Mouse (Mus musculus) brain, embryonic 14.5 days (tissue): ENCODE results near the gene Hoxd9. TPM values are rescaled to one million over a fixed set of nuclear protein-coding genes. Genes with fewer than 3 reads are reported as not detected.
A peak's percentile ranks its signal among the peaks of the same experiment; 100 is the strongest.

ENCODE experiments used
- DNase-seq: peaks from one replicate; pipeline ENCODE4 v3.0.0-alpha.2; 2011; ENCODE audit warnings: low read depth
- CTCF ChIP-seq: fragments of 200-500 bp; IDR thresholded peaks from 2 replicates; pipeline ENCODE4 v1.5.1; 2012; ENCODE audit warnings: inconsistent platforms, mild to moderate bottlenecking, moderate library complexity, borderline replicate concordance; ENCODE audit not compliant: insufficient read depth, insufficient read length; ENCODE audit errors: extremely low read depth
- POLR2A ChIP-seq: fragments of 200-500 bp; IDR thresholded peaks from 2 replicates; pipeline ENCODE4 v1.6.1; 2012; ENCODE audit warnings: mild to moderate bottlenecking, inconsistent platforms, borderline replicate concordance; ENCODE audit not compliant: poor library complexity, insufficient read depth, insufficient read length, severe bottlenecking; ENCODE audit errors: extremely low read depth
- polyA plus RNA-seq: library from polyadenylated mRNA; depleted of rRNA; stranded (reverse); fragments of >200 nt; gene quantifications from 2 replicates; pipeline ENCODE4 v1.2.3, GENCODE M21; 2012

Hoxd9 gene
- polyA plus RNA-seq, 1 experiment: 0.36 TPM

DNA sequence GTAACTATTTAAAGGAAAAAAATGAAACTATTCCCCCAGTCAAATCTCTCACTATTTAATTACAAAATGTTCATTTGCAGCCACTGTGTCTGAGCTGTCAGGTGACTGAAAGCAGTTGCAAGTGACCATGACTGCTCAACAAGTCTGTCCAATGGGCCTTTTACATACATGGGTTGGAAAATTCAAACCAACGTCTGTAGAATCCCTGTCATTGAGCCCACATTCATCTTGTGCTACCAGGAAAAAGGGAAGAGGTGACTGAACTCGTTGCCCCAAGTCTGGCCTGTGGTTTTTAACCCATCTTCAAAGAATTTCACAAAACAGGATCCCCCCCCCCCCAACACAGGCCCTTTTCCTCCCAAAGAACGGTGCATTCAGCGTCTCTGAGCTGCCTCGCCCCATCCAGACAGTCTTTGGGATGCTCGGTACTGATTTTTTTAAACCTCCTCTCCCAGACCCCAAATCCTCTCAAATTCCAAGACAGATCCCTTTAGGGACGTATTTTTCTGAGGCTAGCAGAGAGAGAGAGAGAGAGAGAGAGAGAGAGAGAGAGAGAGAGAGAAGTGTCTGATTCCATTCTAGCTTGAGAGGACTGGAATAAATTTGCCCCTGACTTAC lies 1.6 kb upstream of the Hoxd9 start:
- DNase-seq: no peak

GRCm38 (mm10) chr2:74696442-74697335 lies 838 bp upstream of the Hoxd9 start:
- TF ChIP-seq POLR2A: no peak
- no peak for TF ChIP-seq CTCF
- DNase-seq: no peak

More for the DNA sequence above, 1.6 kb upstream of the Hoxd9 start:
- TF ChIP-seq POLR2A: no peak
- TF ChIP-seq CTCF: no peak

DNA sequence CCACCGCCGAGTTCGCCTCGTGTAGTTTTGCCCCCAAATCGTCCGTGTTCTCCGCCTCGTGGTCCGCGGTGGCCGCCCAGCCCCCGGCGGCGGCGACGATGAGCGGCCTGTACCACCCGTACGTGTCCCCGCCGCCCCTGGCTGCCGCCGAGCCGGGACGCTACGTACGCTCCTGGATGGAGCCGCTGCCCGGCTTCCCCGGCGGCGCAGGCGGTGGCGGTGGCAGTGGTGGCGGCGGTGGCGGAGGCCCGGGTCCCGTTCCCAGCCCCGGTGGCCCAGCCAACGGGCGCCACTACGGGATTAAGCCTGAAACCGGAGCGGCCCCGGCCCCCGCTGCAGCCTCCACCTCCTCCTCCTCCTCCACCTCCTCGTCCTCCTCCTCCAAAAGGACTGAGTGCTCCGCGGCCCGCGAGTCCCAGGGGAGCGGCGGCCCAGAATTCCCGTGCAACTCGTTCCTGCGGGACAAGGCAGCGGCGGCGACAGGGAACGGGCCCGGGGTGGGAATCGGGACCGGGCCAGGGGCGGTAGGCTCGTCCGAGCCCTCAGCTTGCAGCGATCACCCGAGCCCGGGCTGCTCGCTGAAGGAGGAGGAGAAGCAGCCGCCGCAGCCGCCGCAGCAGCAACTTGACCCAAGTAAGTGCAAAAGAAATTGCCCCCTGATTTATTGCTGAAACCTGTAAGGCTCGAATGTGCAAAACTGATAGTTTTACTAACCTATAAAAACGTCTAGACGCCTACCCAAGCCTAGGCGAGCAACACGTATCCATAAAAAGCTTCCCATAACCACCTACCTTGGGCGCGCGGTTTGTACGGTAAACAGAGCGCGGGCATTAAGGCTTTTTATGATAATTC lies 900 bp downstream of the Hoxd9 start:
- TF ChIP-seq CTCF: no peak
- TF ChIP-seq POLR2A: no peak
- peak; percentile 52 for DNase-seq

- DNase-seq: no peak
- no peak for TF ChIP-seq POLR2A
- TF ChIP-seq CTCF: no peak
Observed at GRCm38 (mm10) chr2:74699053-74699430, 1.5 kb downstream of the Hoxd9 start.

DNA sequence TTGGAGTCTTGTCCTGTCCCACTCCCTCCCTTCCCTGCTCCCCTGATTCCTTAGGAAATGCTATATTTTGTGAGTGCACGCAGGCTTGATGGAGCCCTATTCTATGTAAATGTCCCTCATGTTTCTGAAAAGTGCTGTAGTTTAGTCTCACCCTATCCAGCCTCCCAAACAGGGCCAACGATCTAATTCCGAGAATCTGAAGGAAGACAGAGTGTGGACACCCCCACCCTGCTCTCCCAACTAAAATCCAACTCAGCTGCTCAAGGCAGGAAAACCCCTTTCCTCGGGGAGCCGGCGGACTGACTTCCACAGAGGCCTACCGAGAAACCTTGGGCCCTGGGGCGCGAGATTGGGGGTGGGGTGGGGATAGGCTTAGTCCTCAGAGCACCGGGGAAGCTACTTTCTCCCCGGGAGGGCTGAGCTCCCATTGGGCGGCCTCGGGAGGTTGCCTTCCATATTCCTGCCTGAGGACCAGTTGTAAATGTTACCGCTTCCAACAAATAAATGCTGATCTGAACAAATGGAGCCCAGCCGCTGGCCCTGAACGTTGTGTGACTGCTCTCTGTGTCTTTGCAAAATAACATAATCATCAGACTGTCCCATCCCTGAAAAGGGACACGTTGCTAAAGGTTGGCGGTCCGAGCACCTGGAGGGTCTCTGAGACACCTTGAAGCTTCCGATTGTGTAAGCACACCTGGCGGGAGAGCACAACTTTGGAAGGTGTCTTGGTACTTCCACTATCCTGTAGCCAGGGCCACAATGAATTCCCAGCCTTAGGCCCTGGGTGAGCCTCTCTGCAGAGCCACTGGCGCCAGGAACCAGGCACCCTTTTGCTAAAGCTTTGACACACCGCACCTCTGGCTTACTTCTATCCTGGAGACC lies 2.4 kb downstream of the Hoxd9 start:
- DNase-seq: no peak
- no peak for TF ChIP-seq POLR2A
- no peak for TF ChIP-seq CTCF

DNA sequence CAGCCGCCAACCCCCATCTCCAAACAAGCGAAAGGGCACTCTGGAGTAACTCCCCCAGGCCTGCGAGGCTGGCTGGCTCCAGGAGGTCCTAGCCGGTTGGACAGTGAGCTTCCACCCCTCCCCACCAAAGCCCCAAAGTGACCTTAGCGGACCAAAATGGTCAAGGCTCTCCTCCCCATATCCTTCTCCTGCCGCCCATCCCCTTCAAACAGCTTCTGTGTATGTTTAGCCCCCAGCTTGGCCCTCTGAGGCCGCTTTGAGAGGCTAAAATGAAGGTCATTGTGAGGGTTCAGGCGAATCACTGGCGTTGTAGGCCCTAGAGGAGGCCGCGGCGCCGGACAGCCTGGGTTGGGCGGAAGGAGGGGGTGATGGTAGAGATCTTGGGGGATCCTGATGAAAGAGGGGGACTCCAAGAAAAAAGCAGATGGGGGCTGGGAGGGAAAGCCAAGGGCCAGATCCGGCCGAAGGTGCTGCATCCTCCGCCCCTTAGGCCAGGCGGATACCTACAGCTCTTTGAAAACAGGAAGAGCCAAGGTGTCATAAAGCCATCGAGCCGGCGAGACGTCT lies 3.1 kb downstream of the Hoxd9 start:
- TF ChIP-seq POLR2A (no peak), CTCF (no peak)
- no peak for DNase-seq

GRCm38 (mm10) chr2:74701949-74702819 lies 4.7 kb downstream of the Hoxd9 start:
- TF ChIP-seq CTCF (peak; percentile 95), POLR2A (no peak)
- peak; percentile 91 for DNase-seq

DNA sequence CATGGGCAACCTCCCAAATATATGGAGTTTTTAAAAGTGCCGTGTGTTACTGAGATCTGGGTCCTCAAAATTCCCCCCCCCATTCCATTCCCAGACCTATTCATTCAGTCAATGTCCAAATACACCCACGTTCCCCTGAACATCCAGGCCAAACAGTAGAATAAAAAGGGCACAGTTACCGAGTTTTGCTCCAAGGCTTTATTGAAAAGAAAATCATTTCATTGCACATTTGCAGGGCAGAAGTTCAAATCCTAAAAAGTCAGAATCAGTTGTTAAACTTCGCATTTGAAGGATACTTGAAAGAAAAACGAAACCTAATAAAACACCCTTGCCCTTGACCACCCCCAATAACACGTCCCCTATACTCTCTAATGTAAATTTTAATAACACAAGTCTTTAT lies 5.3 kb downstream of the Hoxd9 start:
- no peak for DNase-seq

DNA sequence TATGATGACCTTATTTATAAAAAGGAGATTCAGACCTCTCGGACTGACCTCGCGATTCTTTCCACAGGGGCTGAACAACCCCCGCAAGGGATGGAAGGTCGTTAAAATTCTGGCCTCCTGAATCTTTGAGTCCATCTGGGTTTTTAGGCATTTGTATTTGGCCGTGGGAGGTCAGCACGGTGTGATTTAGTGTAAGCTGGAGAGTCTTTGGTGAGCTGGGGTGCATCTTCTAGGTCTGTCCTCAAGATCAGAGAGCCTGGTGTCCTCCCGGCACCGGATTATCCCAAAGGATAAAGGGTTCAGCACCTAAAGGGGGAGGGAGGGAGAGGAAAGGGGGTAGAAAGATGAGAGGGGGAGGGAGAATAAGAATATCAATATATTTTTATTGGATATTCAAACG lies 5.8 kb downstream of the Hoxd9 start:
- no peak for TF ChIP-seq POLR2A
- no peak for TF ChIP-seq CTCF

More for the DNA sequence above, 5.3 kb downstream of the Hoxd9 start:
- no peak for TF ChIP-seq CTCF
- TF ChIP-seq POLR2A: no peak

More for the DNA sequence above, 5.8 kb downstream of the Hoxd9 start:
- DNase-seq: no peak
